Mouse (Mus musculus): ENCODE data around the gene Zfp518b. TPM values are rescaled to one million over a fixed set of nuclear protein-coding genes. Genes with fewer than 3 reads are reported as not detected.

Gene Zfp518b
- polyA plus RNA-seq, 1 experiment from 2014 or later, result 46.6 TPM

- ATAC-seq (ENCODE audit: insufficient read depth, low FRiP score, low TSS enrichment) (no peak), DNase-seq (ENCODE audit: low spot score) (no peak)
- Histone ChIP-seq H3K27me3 (ENCODE audit: control insufficient read depth, insufficient read depth, low read length) (no peaks in the 10 kb centered on the region), H3K27ac (ENCODE audit: low read depth, low read length) (no peak overlapping the region), H3K9me3 (ENCODE audit: control insufficient read depth, low read length) (no peaks in the 10 kb centered on the region), H3K9ac (ENCODE audit: low read length) (no peak overlapping the region), H3K4me1 (ENCODE audit: control insufficient read depth, insufficient read depth, low read length) (no peaks in the 10 kb centered on the region), H3K4me2 (ENCODE audit: low read depth) (no peak overlapping the region), H3K36me3 (ENCODE audit: control insufficient read depth, insufficient read depth, low read length) (no peaks in the 10 kb centered on the region), H3K4me3 (ENCODE audit: low read depth, low read length) (no peak overlapping the region)
These were observed 43.1 kb downstream of the Zfp518b start for GRCm38 (mm10) chr5:38641526-38641925.

GRCm38 (mm10) chr5:38636301-38636749 is 48.3 kb downstream of the Zfp518b start:
- Histone ChIP-seq H3K36me3 (ENCODE audit: control insufficient read depth, insufficient read depth, low read length) (no peaks in the 10 kb centered on the region), H3K4me1 (ENCODE audit: control insufficient read depth, insufficient read depth, low read length) (no peaks in the 10 kb centered on the region), H3K4me3 (ENCODE audit: low read depth, low read length) (no peak overlapping the region), H3K27ac (ENCODE audit: low read depth, low read length) (no peak overlapping the region), H3K9me3 (ENCODE audit: control insufficient read depth, low read length) (no peaks in the 10 kb centered on the region), H3K9ac (ENCODE audit: low read length) (no peak overlapping the region), H3K27me3 (ENCODE audit: control insufficient read depth, insufficient read depth, low read length) (no peaks in the 10 kb centered on the region), H3K4me2 (ENCODE audit: low read depth) (no peak overlapping the region)
- no peak for ATAC-seq (ENCODE audit: insufficient read depth, low FRiP score, low TSS enrichment)
- no peak for DNase-seq (ENCODE audit: low spot score)
- WGBS, result 78% methylated on average over 5 of the region's 5 CpGs

DNA sequence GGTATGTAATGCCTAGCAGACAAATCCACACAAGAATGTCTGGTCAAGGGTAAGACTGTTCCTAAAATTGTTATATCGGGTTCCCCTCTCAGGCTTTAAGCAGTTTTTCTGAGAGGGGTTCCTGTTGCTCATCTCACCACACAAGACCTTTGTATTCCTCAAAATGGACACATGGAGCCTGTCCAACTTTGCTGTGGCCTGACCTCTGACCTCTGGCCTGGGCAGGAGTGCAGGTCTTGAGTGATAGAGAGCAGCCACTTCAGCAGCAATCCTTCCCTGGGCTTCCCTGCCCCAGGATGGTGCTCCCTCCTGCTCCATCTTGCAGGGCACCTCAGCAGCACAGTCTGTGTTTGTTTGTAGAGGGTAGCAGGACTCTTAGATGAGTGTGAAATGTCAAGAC is 48.9 kb downstream of the Zfp518b start:
- Histone ChIP-seq H3K27me3 (ENCODE audit: control insufficient read depth, insufficient read depth, low read length) (no peaks in the 10 kb centered on the region), H3K9ac (ENCODE audit: low read length) (no peak overlapping the region), H3K4me1 (ENCODE audit: control insufficient read depth, insufficient read depth, low read length) (no peaks in the 10 kb centered on the region), H3K4me2 (ENCODE audit: low read depth) (no peak overlapping the region), H3K4me3 (ENCODE audit: low read depth, low read length) (no peak overlapping the region), H3K9me3 (ENCODE audit: control insufficient read depth, low read length) (no peaks in the 10 kb centered on the region), H3K36me3 (ENCODE audit: control insufficient read depth, insufficient read depth, low read length) (no peaks in the 10 kb centered on the region), H3K27ac (ENCODE audit: low read depth, low read length) (no peak overlapping the region)
- 80% methylated on average over 1 of the region's 1 CpGs for WGBS
- no peak for DNase-seq (ENCODE audit: low spot score)
- no peak for ATAC-seq (ENCODE audit: insufficient read depth, low FRiP score, low TSS enrichment)

- H3K9ac ChIP-seq (ENCODE audit: low read length), result no peak overlapping the region
- no peaks in the 10 kb centered on the region for H3K9me3 ChIP-seq (ENCODE audit: control insufficient read depth, low read length)
- no peak for DNase-seq (ENCODE audit: low spot score)
- ATAC-seq (ENCODE audit: insufficient read depth, low FRiP score, low TSS enrichment), result no peak
- no peaks in the 10 kb centered on the region for H3K27me3 ChIP-seq (ENCODE audit: control insufficient read depth, insufficient read depth, low read length)
- no peaks in the 10 kb centered on the region for H3K36me3 ChIP-seq (ENCODE audit: control insufficient read depth, insufficient read depth, low read length)
- no peak overlapping the region for H3K27ac ChIP-seq (ENCODE audit: low read depth, low read length)
- H3K4me1 ChIP-seq (ENCODE audit: control insufficient read depth, insufficient read depth, low read length), result no peaks in the 10 kb centered on the region
- H3K4me3 ChIP-seq (ENCODE audit: low read depth, low read length), result no peak overlapping the region
- WGBS, result 76% methylated on average over 11 of the region's 11 CpGs
- H3K4me2 ChIP-seq (ENCODE audit: low read depth), result no peak overlapping the region
These were observed 50.1 kb downstream of the Zfp518b start for GRCm38 (mm10) chr5:38634321-38635164.

- no peak overlapping the region for H3K9ac ChIP-seq (ENCODE audit: low read length)
- H3K4me1 ChIP-seq (ENCODE audit: control insufficient read depth, insufficient read depth, low read length), result no peaks in the 10 kb centered on the region
- H3K36me3 ChIP-seq (ENCODE audit: control insufficient read depth, insufficient read depth, low read length), result no peaks in the 10 kb centered on the region
- no peaks in the 10 kb centered on the region for H3K27me3 ChIP-seq (ENCODE audit: control insufficient read depth, insufficient read depth, low read length)
- ATAC-seq (ENCODE audit: insufficient read depth, low FRiP score, low TSS enrichment) (no peak), DNase-seq (ENCODE audit: low spot score) (peak; percentile 77)
- no peak overlapping the region for H3K27ac ChIP-seq (ENCODE audit: low read depth, low read length)
- no peak overlapping the region for H3K4me3 ChIP-seq (ENCODE audit: low read depth, low read length)
- H3K9me3 ChIP-seq (ENCODE audit: control insufficient read depth, low read length), result no peaks in the 10 kb centered on the region
- no peak overlapping the region for H3K4me2 ChIP-seq (ENCODE audit: low read depth)
- WGBS, result 70% methylated on average over 13 of the region's 13 CpGs
These were observed 51.9 kb downstream of the Zfp518b start for GRCm38 (mm10) chr5:38632463-38633449.

- WGBS, result 58% methylated on average over 2 of the region's 2 CpGs
- Histone ChIP-seq H3K36me3 (ENCODE audit: control insufficient read depth, insufficient read depth, low read length) (no peaks in the 10 kb centered on the region), H3K9ac (ENCODE audit: low read length) (no peak overlapping the region), H3K4me2 (ENCODE audit: low read depth) (no peak overlapping the region), H3K27me3 (ENCODE audit: control insufficient read depth, insufficient read depth, low read length) (no peaks in the 10 kb centered on the region), H3K27ac (ENCODE audit: low read depth, low read length) (no peak overlapping the region), H3K9me3 (ENCODE audit: control insufficient read depth, low read length) (no peaks in the 10 kb centered on the region), H3K4me3 (ENCODE audit: low read depth, low read length) (no peak overlapping the region), H3K4me1 (ENCODE audit: control insufficient read depth, insufficient read depth, low read length) (no peaks in the 10 kb centered on the region)
- ATAC-seq (ENCODE audit: insufficient read depth, low FRiP score, low TSS enrichment) (no peak), DNase-seq (ENCODE audit: low spot score) (no peak)
These were observed 56.6 kb downstream of the Zfp518b start for GRCm38 (mm10) chr5:38628023-38628422.

DNA sequence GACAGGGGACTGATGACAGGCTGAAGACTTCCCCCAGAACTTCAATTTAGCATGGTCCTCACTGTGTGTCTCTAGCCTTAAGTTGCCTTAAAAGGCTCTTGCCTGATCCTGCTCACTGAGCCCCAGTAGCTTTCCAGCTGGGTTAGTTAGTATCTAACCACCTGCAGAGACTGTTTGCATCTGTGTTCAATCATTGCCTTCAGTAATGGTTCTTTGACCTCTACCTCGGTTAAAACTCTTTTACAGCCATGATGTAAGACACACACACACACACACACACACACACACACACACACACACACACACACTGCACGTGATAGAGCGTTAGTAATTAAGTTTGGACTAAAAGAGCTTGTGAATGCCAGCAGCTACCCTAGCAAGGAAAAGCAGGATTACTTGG is 57.7 kb downstream of the Zfp518b start:
- no peaks in the 10 kb centered on the region for H3K9me3 ChIP-seq (ENCODE audit: control insufficient read depth, low read length)
- DNase-seq (ENCODE audit: low spot score) (no peak), ATAC-seq (ENCODE audit: insufficient read depth, low FRiP score, low TSS enrichment) (no peak)
- no peak overlapping the region for H3K4me3 ChIP-seq (ENCODE audit: low read depth, low read length)
- no peak overlapping the region for H3K4me2 ChIP-seq (ENCODE audit: low read depth)
- no peaks in the 10 kb centered on the region for H3K4me1 ChIP-seq (ENCODE audit: control insufficient read depth, insufficient read depth, low read length)
- H3K27me3 ChIP-seq (ENCODE audit: control insufficient read depth, insufficient read depth, low read length), result no peaks in the 10 kb centered on the region
- WGBS, result 55% methylated on average over 3 of the region's 3 CpGs
- no peak overlapping the region for H3K9ac ChIP-seq (ENCODE audit: low read length)
- H3K36me3 ChIP-seq (ENCODE audit: control insufficient read depth, insufficient read depth, low read length), result no peaks in the 10 kb centered on the region
- H3K27ac ChIP-seq (ENCODE audit: low read depth, low read length), result no peak overlapping the region

GRCm38 (mm10) chr5:38620783-38621182 is 63.8 kb downstream of the Zfp518b start:
- no peaks in the 10 kb centered on the region for H3K36me3 ChIP-seq (ENCODE audit: control insufficient read depth, insufficient read depth, low read length)
- H3K27me3 ChIP-seq (ENCODE audit: control insufficient read depth, insufficient read depth, low read length), result no peaks in the 10 kb centered on the region
- no peak overlapping the region for H3K4me2 ChIP-seq (ENCODE audit: low read depth)
- peak; percentile 43 for DNase-seq (ENCODE audit: low spot score)
- 48% methylated on average over 5 of the region's 5 CpGs for WGBS
- no peaks in the 10 kb centered on the region for H3K4me1 ChIP-seq (ENCODE audit: control insufficient read depth, insufficient read depth, low read length)
- no peak for ATAC-seq (ENCODE audit: insufficient read depth, low FRiP score, low TSS enrichment)
- no peaks in the 10 kb centered on the region for H3K9me3 ChIP-seq (ENCODE audit: control insufficient read depth, low read length)
- H3K27ac ChIP-seq (ENCODE audit: low read depth, low read length), result no peak overlapping the region
- no peak overlapping the region for H3K9ac ChIP-seq (ENCODE audit: low read length)
- no peak overlapping the region for H3K4me3 ChIP-seq (ENCODE audit: low read depth, low read length)
